Mouse (Mus musculus): ENCODE measurements around the gene Mettl23. TPM values are rescaled to one million over a fixed set of nuclear protein-coding genes. Genes with fewer than 3 reads are reported as not detected.

Mettl23 gene
- polyA plus RNA-seq, 1 experiment from 2014 or later, result 73.9 TPM

DNA sequence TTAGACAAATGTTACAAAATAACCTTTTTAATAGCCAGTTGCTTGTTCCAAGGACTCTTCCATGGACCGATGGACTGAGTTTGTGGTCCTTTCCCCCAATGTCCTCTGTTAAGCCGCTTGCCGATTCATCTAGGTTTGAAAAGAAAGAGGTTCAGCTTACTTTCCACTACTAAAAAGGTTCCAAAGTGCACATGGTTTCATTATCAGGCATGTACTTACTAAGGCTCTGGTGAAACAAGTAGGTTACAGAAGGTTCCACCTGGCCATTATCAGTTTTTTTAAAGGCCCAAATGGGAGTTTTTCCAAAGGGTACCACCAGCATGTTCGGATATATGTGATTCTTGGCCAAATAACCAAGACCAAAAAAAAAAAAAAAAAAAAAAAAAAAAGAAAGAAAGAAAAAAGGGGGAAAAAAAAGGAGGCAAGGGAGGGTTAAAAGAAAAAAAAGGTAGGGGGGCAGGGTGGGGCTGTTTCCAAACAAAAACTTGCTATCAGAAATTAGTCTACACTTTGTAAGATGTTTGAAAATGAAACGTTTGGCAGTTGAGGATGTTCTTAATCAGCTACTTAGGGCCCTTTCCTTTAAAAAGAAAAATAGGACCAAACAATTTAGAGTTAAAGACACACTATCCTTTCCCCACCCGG is 7.9 kb downstream of the Mettl23 start:
- WGBS, result 46% methylated on average over 6 of the region's 6 CpGs
- H3K27me3 ChIP-seq (ENCODE audit: control insufficient read depth, insufficient read depth, low read length), result no peaks in the 10 kb centered on the region
- no peaks in the 10 kb centered on the region for H3K9me3 ChIP-seq (ENCODE audit: control insufficient read depth, low read length)
- peaks cover 30% of the 10 kb centered on the region for H3K4me1 ChIP-seq (replicated peaks; ENCODE audit: control insufficient read depth, insufficient read depth, low read length)
- H3K36me3 ChIP-seq (replicated peaks; ENCODE audit: control insufficient read depth, insufficient read depth), result peaks cover 49% of the 10 kb centered on the region
- peak overlapping the region; percentile 99 for H3K4me3 ChIP-seq (replicated peaks; ENCODE audit: low read length)
- H3K27ac ChIP-seq, result 0 out of 2 replicates have a peak overlapping the region, but pooled peaks have one; percentile 96
- H3K9ac ChIP-seq, result peak overlapping the region; percentile 97
- H3K4me2 ChIP-seq (replicated peaks), result peak overlapping the region; percentile 93
- DNase-seq (ENCODE audit: low spot score), result no peak
- ATAC-seq (ENCODE audit: low FRiP score), result no peak

DNA sequence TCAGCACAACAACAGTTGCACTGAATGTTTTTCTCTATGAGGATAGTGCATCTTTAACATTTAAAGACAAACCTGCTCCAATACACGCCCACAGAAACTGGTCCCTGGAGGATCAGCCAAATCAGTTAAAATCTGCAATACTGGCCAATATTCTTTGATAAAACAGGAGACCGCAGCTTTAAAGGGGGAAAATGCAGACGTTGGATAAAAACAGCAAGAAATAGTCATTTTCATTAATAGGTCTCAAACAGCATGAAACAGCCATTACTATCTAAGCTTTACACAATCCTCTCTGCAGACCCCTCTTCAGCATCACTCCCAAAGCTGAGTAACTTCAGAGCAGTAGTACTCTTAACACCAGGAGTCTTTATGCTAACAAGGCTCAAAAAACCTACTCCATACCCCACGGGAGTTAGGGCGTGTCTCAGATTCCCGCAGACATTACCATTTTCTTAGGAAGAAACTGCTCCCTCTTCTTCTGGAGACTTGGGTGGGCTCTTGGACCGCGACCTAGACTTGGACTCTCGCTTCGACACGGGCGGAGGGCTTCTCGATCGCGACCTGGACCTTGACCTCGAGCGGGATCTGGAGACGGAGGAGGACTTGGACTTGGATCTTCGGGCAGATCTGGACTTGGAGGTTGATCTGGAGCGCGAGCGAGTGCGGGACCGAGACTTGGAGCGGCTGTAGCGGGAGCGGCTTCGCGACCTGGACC is 8.7 kb downstream of the Mettl23 start:
- Histone ChIP-seq H3K27ac (peak overlapping the region; percentile 96), H3K4me2 (replicated peaks) (peak overlapping the region; percentile 93), H3K4me3 (replicated peaks; ENCODE audit: low read length) (peak overlapping the region; percentile 99), H3K27me3 (ENCODE audit: control insufficient read depth, insufficient read depth, low read length) (no peaks in the 10 kb centered on the region), H3K9me3 (ENCODE audit: control insufficient read depth, low read length) (no peaks in the 10 kb centered on the region), H3K9ac (peak overlapping the region; percentile 97), H3K4me1 (replicated peaks; ENCODE audit: control insufficient read depth, insufficient read depth, low read length) (peaks cover 30% of the 10 kb centered on the region), H3K36me3 (replicated peaks; ENCODE audit: control insufficient read depth, insufficient read depth) (peaks cover 47% of the 10 kb centered on the region)
- ATAC-seq (ENCODE audit: low FRiP score) (no peak), DNase-seq (ENCODE audit: low spot score) (peak; percentile 26)
- under 1% methylated on average over 29 of the region's 29 CpGs for WGBS

DNA sequence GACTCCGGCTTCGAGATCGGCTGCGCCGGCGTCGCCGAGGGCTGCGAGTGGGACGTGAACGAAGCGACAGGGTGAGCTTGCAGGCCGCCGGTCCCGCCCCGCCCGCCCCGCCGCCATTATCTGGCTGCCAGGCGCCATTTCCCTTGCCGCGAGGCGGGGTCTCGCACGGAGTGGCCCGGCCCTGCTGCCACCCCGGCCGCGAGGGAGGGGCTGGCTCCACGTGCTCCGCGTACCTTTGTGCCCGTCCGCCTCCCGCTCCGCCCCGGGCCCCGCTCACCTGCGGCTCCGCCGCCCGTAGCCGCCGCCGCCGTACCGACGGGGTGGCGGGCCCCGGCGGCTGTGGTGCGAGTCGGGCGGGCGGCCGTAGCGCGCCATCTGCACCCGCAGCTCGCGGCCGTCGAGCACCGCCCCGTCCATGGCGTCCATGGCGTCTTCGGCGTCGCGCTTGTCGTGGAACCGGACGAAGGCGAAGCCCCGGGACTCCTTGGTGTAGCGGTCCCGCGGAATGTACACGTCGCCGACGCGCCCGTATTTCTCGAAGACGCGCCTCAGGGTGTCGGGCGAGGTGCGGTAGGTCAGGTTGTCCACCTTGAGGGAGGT is 9.3 kb downstream of the Mettl23 start, which contains the start of gene Mfsd11:
Gene Mfsd11 (plus strand): TSS at position 150 of the 600 bp plus-strand sequence.
- ATAC-seq (ENCODE audit: low FRiP score), result peak; percentile 49
- under 1% methylated on average over 83 of the region's 91 CpGs for WGBS
- Histone ChIP-seq H3K4me2 (replicated peaks) (peak within 1 kb of the TSS; percentile 93), H3K27me3 (ENCODE audit: control insufficient read depth, insufficient read depth, low read length) (no peaks in the 10 kb centered on the region), H3K27ac (peak within 1 kb of the TSS; percentile 96), H3K4me1 (replicated peaks; ENCODE audit: control insufficient read depth, insufficient read depth, low read length) (peaks cover 30% of the 10 kb centered on the region), H3K9ac (peak within 1 kb of the TSS; percentile 97), H3K4me3 (replicated peaks; ENCODE audit: low read length) (peak within 1 kb of the TSS; percentile 99), H3K36me3 (replicated peaks; ENCODE audit: control insufficient read depth, insufficient read depth) (peaks cover 51% of the 10 kb centered on the region), H3K9me3 (ENCODE audit: control insufficient read depth, low read length) (no peaks in the 10 kb centered on the region)
- peak; percentile 70 for DNase-seq (ENCODE audit: low spot score)

DNA sequence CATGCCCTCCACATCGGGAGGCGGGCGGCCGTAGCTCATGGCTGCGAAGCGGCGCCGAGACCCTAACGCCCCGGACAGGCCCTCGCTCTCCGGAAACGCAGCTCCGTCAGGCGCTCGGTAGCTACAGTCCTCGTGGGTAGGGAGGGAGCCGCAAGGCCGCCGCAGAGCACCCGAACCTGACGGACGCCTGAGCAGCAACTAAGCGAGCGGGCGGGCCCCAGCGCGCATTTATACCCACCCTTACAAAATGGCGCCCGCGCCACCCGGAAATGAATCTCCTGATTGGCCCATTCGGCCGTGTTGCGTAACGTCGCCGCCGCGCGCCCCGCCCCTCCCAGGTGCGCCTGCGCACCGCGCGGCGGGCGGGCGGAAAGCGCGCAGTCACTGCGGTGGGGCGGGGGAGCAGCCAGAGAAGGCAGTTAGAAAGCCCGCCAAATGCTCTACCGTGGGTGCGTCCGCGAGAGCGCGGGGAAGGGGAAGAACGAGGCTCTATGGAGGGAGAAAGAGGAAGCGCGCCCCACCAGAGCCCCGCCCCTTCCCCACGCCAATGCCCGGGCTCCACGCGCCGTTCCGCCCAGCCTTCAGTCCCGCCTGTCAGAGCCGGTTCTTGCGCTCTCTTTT is 9.9 kb downstream of the Mettl23 start, which contains the start of gene Srsf2:
Gene Srsf2 (minus strand): TSS at position 204 of the 621 bp plus-strand sequence.
- peak within 1 kb of the TSS; percentile 96 for H3K27ac ChIP-seq
- H3K4me3 ChIP-seq (replicated peaks; ENCODE audit: low read length), result peak within 1 kb of the TSS; percentile 99
- peak within 1 kb of the TSS; percentile 97 for H3K9ac ChIP-seq
- H3K9me3 ChIP-seq (ENCODE audit: control insufficient read depth, low read length), result no peaks in the 10 kb centered on the region
- peaks cover 30% of the 10 kb centered on the region for H3K4me1 ChIP-seq (replicated peaks; ENCODE audit: control insufficient read depth, insufficient read depth, low read length)
- H3K36me3 ChIP-seq (replicated peaks; ENCODE audit: control insufficient read depth, insufficient read depth), result peaks cover 48% of the 10 kb centered on the region
- DNase-seq (ENCODE audit: low spot score), result peak; percentile 98
- H3K27me3 ChIP-seq (ENCODE audit: control insufficient read depth, insufficient read depth, low read length), result no peaks in the 10 kb centered on the region
- ATAC-seq (ENCODE audit: low FRiP score), result peak; percentile 90
- WGBS, result under 1% methylated on average over 66 of the region's 74 CpGs
- H3K4me2 ChIP-seq (replicated peaks), result peak within 1 kb of the TSS; percentile 93

DNA sequence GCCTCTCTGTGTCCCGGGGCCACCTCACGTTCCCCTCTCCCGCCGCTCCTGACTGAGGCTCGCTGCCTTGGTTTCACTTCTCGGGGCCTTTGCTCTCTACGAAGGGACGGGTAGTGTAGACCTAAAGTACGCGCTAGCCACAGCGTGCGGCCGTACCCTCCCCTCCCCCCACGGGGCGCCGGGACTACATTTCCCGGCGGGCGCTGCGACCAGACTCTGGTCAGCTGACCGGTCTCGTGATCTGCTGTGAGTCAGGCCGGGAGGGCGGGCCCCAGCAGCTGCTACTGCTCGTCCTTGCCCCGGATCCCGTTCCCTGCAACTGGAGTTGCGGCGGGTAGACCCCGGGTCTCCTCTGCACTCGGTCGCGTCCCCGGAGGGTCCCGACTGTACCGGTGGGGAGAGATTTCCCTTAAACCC is 10.4 kb downstream of the Mettl23 start:
- peaks cover 44% of the 10 kb centered on the region for H3K36me3 ChIP-seq (replicated peaks; ENCODE audit: control insufficient read depth, insufficient read depth)
- peak; percentile 97 for DNase-seq (ENCODE audit: low spot score)
- peak overlapping the region; percentile 99 for H3K4me3 ChIP-seq (replicated peaks; ENCODE audit: low read length)
- H3K4me2 ChIP-seq (replicated peaks), result peak overlapping the region; percentile 70
- peaks cover 30% of the 10 kb centered on the region for H3K4me1 ChIP-seq (replicated peaks; ENCODE audit: control insufficient read depth, insufficient read depth, low read length)
- under 1% methylated on average over 36 of the region's 36 CpGs for WGBS
- peak overlapping the region; percentile 96 for H3K27ac ChIP-seq
- peak overlapping the region; percentile 97 for H3K9ac ChIP-seq
- no peaks in the 10 kb centered on the region for H3K27me3 ChIP-seq (ENCODE audit: control insufficient read depth, insufficient read depth, low read length)
- no peaks in the 10 kb centered on the region for H3K9me3 ChIP-seq (ENCODE audit: control insufficient read depth, low read length)
- peak; percentile 92 for ATAC-seq (ENCODE audit: low FRiP score)

DNA sequence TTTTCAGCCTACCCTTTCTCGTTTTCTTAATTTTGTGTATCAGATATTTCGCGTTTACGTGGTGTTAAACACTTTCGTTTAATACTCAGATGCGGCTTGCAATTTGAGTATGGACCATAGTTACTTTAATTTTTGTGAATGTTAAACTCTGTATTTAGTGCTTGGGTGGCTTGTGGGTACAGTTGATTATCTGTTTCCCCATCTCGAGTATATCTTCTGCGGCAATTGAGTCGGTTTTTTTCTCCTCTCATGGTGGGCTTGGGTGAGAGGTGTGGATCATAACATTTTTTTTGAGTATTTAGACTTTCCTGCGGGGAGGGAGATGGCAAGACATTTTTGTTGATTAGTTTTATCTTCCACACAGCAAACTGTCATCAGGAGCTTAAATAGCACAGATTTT is 11.2 kb downstream of the Mettl23 start:
- Histone ChIP-seq H3K9ac (peak overlapping the region; percentile 97), H3K27me3 (ENCODE audit: control insufficient read depth, insufficient read depth, low read length) (no peaks in the 10 kb centered on the region), H3K4me1 (replicated peaks; ENCODE audit: control insufficient read depth, insufficient read depth, low read length) (peaks cover 30% of the 10 kb centered on the region), H3K4me2 (replicated peaks) (peak overlapping the region; percentile 70), H3K9me3 (ENCODE audit: control insufficient read depth, low read length) (no peaks in the 10 kb centered on the region), H3K4me3 (replicated peaks; ENCODE audit: low read length) (peak overlapping the region; percentile 99), H3K36me3 (replicated peaks; ENCODE audit: control insufficient read depth, insufficient read depth) (peaks cover 44% of the 10 kb centered on the region), H3K27ac (peak overlapping the region; percentile 96; the same call in 1 of the 2 replicates)
- no peak for ATAC-seq (ENCODE audit: low FRiP score)
- 47% methylated on average over 10 of the region's 10 CpGs for WGBS
- no peak for DNase-seq (ENCODE audit: low spot score)

DNA sequence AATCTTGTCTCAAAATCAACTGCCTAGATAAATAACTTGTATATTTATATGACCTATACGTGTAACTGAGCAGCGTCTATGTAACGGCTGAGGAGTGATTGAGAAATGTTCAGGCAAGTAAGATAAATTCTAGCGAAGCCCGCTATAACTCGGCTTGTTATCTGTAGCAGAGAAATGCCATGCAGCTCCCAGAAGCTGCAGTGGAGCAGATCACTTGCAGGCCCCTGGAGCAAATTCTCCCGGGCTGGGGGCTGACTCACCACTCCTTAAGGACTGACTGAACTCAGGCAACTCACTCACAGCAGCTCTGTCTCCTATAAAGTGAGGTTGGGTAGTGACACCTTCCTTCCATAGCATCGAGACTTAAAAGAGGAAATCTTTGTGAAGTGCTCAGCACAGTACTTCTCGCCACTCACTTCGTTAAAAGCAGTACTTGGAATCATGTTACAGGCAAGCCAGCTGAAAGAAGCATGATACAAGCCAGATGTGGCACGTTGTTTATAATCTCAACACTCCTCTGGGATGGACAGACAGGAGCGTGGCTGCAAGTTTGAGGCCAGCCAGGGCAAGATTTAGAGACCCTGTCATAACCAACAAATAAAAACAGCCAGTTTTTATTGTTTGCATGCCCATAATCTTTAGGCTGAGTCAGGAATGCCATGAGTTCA is 14.2 kb downstream of the Mettl23 start:
- ATAC-seq (ENCODE audit: low FRiP score), result no peak
- Histone ChIP-seq H3K9me3 (ENCODE audit: control insufficient read depth, low read length) (no peaks in the 10 kb centered on the region), H3K4me1 (replicated peaks; ENCODE audit: control insufficient read depth, insufficient read depth, low read length) (peaks cover 14% of the 10 kb centered on the region), H3K36me3 (replicated peaks; ENCODE audit: control insufficient read depth, insufficient read depth) (peaks cover 49% of the 10 kb centered on the region), H3K27ac (no peak overlapping the region), H3K4me3 (replicated peaks; ENCODE audit: low read length) (no peak overlapping the region), H3K9ac (no peak overlapping the region), H3K27me3 (ENCODE audit: control insufficient read depth, insufficient read depth, low read length) (no peaks in the 10 kb centered on the region), H3K4me2 (replicated peaks) (no peak overlapping the region)
- no peak for DNase-seq (ENCODE audit: low spot score)
- WGBS, result 89% methylated on average over 12 of the region's 12 CpGs

DNA sequence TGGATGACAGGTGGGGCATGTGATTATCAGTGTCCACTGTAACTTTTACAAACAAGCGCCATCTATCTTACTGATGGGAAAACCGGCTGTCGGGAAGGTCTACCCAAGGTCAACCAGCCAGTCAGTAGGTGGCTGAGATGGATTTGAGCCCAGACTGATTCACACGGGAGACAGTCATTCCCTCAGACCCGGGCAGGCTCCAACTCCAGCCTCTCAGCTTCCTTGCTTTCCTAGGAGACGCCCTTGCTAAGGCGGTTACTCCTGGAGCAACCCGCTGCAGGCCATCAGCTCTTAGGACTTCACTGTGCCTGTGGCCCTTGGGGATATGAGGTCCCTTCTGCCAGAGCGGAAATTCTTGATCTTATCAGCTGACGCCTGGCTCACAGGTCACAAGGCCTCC is 21.4 kb downstream of the Mettl23 start:
- Histone ChIP-seq H3K27ac (no peak overlapping the region), H3K27me3 (ENCODE audit: control insufficient read depth, insufficient read depth, low read length) (no peaks in the 10 kb centered on the region), H3K36me3 (replicated peaks; ENCODE audit: control insufficient read depth, insufficient read depth) (peaks cover 98% of the 10 kb centered on the region), H3K4me3 (replicated peaks; ENCODE audit: low read length) (no peak overlapping the region), H3K4me1 (replicated peaks; ENCODE audit: control insufficient read depth, insufficient read depth, low read length) (no peaks in the 10 kb centered on the region), H3K9me3 (ENCODE audit: control insufficient read depth, low read length) (no peaks in the 10 kb centered on the region), H3K9ac (no peak overlapping the region), H3K4me2 (replicated peaks) (no peak overlapping the region)
- ATAC-seq (ENCODE audit: low FRiP score), result no peak
- WGBS, result 84% methylated on average over 10 of the region's 10 CpGs
- no peak for DNase-seq (ENCODE audit: low spot score)
